Mouse (Mus musculus) heart, postnatal 14 days (tissue): ENCODE results near the gene Acat2. TPM values are rescaled to one million over a fixed set of nuclear protein-coding genes. Genes with fewer than 3 reads are reported as not detected.
"Not testable (repeated sequence)": the region's sequence is repeated elsewhere in the genome, so short reads cannot be mapped to it uniquely, and the experiment has no call there.

Experiments
- DNase-seq, 2 experiments: peaks; one replicate each; pipeline ENCODE4 v3.0.0; 2021 to 2022
- intact Hi-C: fragments of 180-260 bp; cut with DNase I; formaldehyde crosslinking; loops from one replicate; pipeline ENCODE4 v1.15.1; 2025
- total RNA-seq, 2 experiments: library from RNA; stranded (reverse); gene quantifications; 2 replicates each; pipeline ENCODE4 v1.2.3; 2021

Acat2 gene
- total RNA-seq, 2 experiments from 2014 or later = 8.2 to 9.6 TPM

- intact Hi-C loops = no loop called here
- peak in 1 of 2 experiments; percentile 7 for DNase-seq
Observed at GRCm38 (mm10) chr17:12915488-12915880, 45.1 kb downstream of the Acat2 start, which contains the start of gene Tcp1. Tcp1 (plus strand) TSS chr17:12915701.

DNA sequence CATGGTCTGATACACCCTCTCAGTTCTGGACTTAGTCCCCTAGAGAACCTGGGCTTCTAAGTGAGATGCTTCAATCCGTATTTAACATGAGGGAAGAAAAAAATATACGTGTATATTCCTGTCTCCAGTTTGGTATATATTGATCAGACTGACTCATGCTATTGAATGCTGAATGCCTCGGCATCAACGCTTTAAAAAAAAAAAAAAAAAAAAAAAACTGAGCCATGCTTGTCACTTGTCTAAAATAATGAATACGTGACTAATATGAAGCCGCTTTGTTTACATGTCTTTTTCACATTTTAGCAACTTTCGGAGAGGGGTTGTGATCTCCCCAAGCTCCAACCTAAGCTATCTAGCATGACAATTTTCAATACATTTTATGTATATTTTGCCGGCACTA is 50.2 kb downstream of the Acat2 start:
- intact Hi-C loops = no loop called here

DNA sequence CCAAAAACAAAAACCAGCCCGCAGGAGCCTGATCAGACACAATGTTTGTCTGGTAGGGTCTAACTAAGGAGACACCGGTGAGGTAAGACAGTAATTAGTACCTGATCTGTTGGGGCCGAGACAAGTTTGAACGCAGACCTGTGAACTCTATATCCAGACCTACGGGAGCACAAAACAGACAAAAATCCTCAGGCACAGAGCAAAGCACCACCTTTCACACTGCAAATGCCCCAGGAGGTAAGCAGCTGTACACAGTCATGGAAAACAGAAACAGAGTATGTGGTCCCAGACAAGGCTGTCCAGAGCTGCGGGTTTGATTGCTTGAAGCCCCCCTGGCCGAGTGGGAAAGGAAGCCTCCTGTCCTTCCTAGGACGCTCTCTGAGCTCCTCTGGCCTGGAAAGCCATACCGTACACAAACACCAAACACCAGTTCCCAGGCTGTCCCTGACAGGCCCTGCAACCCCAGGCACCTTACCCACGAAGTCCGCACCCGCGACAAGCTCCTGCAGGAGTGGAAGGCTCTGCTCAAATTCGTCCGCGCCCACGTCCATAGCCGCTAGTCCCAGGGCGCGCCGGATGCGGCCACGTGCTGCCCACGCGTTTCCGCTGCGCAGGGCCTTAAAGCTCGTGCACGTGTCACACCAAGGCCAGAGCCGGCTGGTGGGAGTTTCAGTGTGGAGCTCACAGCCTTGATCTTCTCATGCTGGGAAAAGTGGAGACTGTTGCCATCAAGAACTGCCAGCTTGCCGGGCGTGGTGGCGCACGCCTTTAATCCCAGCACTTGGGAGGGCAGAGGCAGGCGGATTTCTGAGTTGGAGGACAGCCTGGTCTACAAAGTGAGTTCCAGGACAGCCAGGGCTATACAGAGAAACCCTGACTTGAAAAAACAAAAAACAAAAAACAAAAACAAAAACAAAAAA is 50.9 kb downstream of the Acat2 start, which contains the start of gene Pnldc1:
Pnldc1 (minus strand) TSS at position 870 of the 920 bp plus-strand sequence.
- intact Hi-C loops = no loop called here
- DNase-seq = peak in 1 of 2 experiments; percentile 18

More for the DNA sequence above, 50.2 kb downstream of the Acat2 start:
- no peak for DNase-seq

DNA sequence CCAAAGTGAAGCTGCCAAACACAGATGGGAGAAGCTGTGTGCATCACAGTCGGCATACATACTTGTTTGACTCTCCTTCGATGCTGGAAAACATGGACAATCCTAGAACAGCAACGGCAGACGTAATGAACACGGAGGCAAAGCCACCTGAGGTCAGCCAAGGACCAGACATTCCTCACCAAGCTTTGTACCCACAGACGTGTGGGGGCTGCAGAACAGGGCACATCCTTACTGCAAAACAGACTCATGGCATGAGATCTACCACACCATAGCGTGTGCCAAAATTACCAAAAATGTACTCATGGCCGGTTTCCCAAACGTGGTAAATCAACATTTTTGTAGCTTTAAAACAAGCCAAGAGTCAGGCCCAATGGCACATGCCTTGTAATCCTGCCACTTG is 54.1 kb downstream of the Acat2 start:
- intact Hi-C loops = no loop called here
- DNase-seq = no peak

DNA sequence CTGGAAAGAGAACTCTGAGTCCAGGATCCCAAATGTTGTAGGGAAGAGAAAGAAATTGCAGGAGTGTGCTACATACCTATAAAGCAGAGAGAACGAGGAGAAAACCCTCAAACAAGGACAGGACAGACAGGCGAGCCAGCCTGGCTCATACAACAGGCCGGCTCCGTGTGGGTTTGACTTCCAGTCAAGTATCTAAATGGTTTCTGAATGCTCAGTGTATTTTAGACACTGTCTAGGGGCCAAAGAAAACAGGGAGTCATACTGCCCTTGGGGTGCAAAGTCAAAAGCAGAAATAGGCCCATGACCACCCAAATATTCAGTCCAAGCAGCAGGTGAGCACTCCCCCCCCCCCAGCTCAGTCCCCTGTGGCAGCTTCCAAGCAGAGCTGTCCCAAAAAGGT is 54.7 kb downstream of the Acat2 start:
- no peak for DNase-seq
- intact Hi-C loops = no loop called here

DNA sequence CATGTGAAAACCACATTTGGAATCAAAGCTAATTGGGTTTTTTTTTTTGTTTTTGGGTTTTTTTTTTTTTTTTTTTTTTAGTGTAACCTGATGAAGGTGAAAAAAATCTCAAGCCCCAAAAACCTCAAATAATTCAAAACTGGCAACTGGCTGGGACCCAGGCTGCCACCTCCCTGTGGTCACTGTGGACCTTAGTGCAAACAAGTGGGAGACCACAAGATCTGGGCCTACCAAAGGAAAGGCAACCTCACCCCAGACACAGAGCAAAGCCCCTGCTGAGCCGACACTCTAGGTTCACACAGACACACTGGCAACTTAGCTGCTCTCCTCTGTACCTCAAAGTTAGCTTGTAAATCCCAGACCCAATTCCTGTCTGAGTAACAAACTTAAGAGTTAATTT is 56.2 kb downstream of the Acat2 start:
- intact Hi-C loops = no loop called here
- DNase-seq = no peak

- no peak for DNase-seq
- intact Hi-C loops = no loop called here
Observed at GRCm38 (mm10) chr17:12903372-12904333, 56.9 kb downstream of the Acat2 start.

DNA sequence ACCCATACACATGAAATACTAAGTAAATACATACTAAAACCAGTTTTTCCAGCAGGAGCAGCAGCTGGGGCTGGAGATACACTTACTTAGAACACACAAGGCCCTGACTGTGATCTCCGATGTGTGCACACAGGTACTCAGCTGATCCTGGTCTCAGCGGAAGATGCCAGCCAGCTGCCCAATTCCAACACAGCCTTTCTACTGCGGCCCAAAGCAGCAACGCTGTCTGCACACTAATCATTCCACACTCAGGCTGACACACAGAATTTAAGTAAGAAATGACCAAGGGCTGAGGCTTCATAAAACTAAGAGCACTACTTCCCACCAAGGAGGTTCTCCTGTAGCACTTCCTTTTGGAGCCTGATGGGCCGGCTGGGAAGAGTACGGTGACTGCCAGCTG is 58.3 kb downstream of the Acat2 start:
- intact Hi-C loops = no loop called here
- DNase-seq = no peak

GRCm38 (mm10) chr17:12898607-12899006 is 61.9 kb downstream of the Acat2 start:
- DNase-seq, intact Hi-C loops: not testable (repeated sequence)

DNA sequence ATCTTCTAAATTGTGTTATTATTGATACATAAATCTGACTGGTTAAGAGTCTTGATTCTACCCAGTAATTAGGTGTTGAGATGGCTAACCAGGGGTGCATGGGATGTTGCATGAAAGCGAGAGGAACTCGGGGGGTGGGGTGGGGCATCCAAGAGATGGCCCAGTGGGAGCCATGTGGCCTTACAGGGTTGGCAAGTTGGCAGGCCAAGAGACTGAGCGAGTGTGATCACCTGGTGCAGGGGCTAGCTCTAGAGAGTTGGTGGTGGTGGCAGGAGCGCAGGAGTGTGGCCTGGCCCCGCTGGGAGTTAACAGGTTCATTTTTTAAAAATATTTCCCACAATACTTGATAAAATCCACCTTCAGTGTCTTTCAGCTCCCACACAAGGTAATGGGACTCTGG is 62.9 kb downstream of the Acat2 start:
- intact Hi-C loops = no loop called here
- no peak for DNase-seq

Other genes with a start within 250 kb of the Acat2 start
- 100 to 1,000 TPM; 131 to 132 TPM for gene Igf2r, start 191.1 kb downstream of the Acat2 start, total RNA-seq
- 1 to 10 TPM in 1 of 2 experiments, under 1 TPM in 1; 0.48 to 1.1 TPM for gene Mas1, start 92.6 kb downstream of the Acat2 start, total RNA-seq
- gene Mrgprh, start 84.7 kb downstream of the Acat2 start, total RNA-seq = 1 to 10 TPM; 3.6 to 4.1 TPM
- gene Pnldc1, start 50.5 kb downstream of the Acat2 start, total RNA-seq = 1 to 10 TPM; 1.1 to 1.2 TPM
- gene Tcp1, start 45.0 kb downstream of the Acat2 start, total RNA-seq = 100 to 1,000 TPM; 171 to 198 TPM
- 100 to 1,000 TPM; 145 to 161 TPM for gene Mrpl18, start 44.4 kb downstream of the Acat2 start, total RNA-seq
- under 1 TPM; 0.29 to 0.31 TPM for gene Acat3, start 20.1 kb downstream of the Acat2 start, total RNA-seq
- gene Wtap, start 33.4 kb upstream of the Acat2 start, total RNA-seq = 10 to 100 TPM; 38.8 to 41.1 TPM
- gene Sod2, start 46.1 kb upstream of the Acat2 start, total RNA-seq = 100 to 1,000 TPM; 905 to 941 TPM
- under 1 TPM; 0.31 to 0.44 TPM for gene Gpr31b, start 91.5 kb upstream of the Acat2 start, total RNA-seq
- not detected for gene Tcp10b, start 100.4 kb upstream of the Acat2 start, total RNA-seq
- not detected for gene Unc93a, start 171.1 kb upstream of the Acat2 start, total RNA-seq